Mouse (Mus musculus) C2C12 (cell line): Measurements from ENCODE around the gene Robo1. TPM values are rescaled to one million over a fixed set of nuclear protein-coding genes. Genes with fewer than 3 reads are reported as not detected.

Experiments
- H3K27me3 ChIP-seq: one replicate; pipeline ENCODE4 v1.6.1; 2011; ENCODE audit not compliant: control insufficient read depth, insufficient read depth, insufficient read length
- H3K36me3 ChIP-seq: one replicate; pipeline ENCODE4 v1.6.1; 2011; ENCODE audit not compliant: control insufficient read depth, insufficient read depth
- H3K4me3 ChIP-seq: one replicate; pipeline ENCODE4 v1.5.1; 2011; ENCODE audit warnings: mild to moderate bottlenecking, control low read depth; ENCODE audit not compliant: poor library complexity, insufficient read depth, severe bottlenecking
- H3K79me2 ChIP-seq: one replicate; pipeline ENCODE4 v1.6.1; 2011; ENCODE audit not compliant: control insufficient read depth, insufficient read depth
- H3K79me3 ChIP-seq: one replicate; pipeline ENCODE4 v1.6.1; 2011; ENCODE audit warnings: low read depth, control low read depth
- H3ac ChIP-seq: one replicate; pipeline ENCODE3; 2011; ENCODE audit warnings: low read depth; ENCODE audit not compliant: control insufficient read depth, insufficient read length
- CEBPB ChIP-seq: IDR thresholded peaks from one replicate; pipeline ENCODE4 v1.6.1; 2011; ENCODE audit warnings: low read depth, mild to moderate bottlenecking, control low read depth, moderate library complexity
- CTCF ChIP-seq: IDR thresholded peaks from one replicate; pipeline ENCODE4 v1.5.1; 2011; ENCODE audit not compliant: control insufficient read depth, insufficient read depth, insufficient read length
- FOSL1 ChIP-seq: IDR thresholded peaks from one replicate; pipeline ENCODE4 v1.8.0; 2011; ENCODE audit warnings: mild to moderate bottlenecking, low read length; ENCODE audit not compliant: poor library complexity, insufficient read depth, severe bottlenecking
- MAX ChIP-seq: IDR thresholded peaks from one replicate; pipeline ENCODE4 v1.6.1; 2011; ENCODE audit warnings: mild to moderate bottlenecking, control low read depth
- MYOD1 ChIP-seq: IDR thresholded peaks from one replicate; pipeline ENCODE4 v1.6.1; 2011; ENCODE audit warnings: low read depth; ENCODE audit not compliant: control insufficient read depth, insufficient read length
- MYOG ChIP-seq: IDR thresholded peaks from one replicate; pipeline ENCODE4 v1.6.1; 2011; ENCODE audit not compliant: control insufficient read depth, insufficient read length; ENCODE audit errors: extremely low read depth
- USF1 ChIP-seq: IDR thresholded peaks from one replicate; pipeline ENCODE4 v1.6.1; 2011; ENCODE audit warnings: low read depth, mild to moderate bottlenecking, control low read depth, moderate library complexity
- polyA plus RNA-seq: library from polyadenylated mRNA; unstranded; fragments of >200 nt; fragmentation: generic; extraction: Trizol; gene quantifications from one replicate; pipeline ENCODE4 v1.2.1, GENCODE M21; 2012; ENCODE audit warnings: missing spikeins

Gene Robo1
- polyA plus RNA-seq, 1 experiment: 6.5 TPM

- TF ChIP-seq MYOD1: no peak
- no peak for TF ChIP-seq USF1
- TF ChIP-seq CTCF: no peak
- TF ChIP-seq CEBPB: no peak
- TF ChIP-seq MAX: no peak
- TF ChIP-seq FOSL1: no peak
- no peak for TF ChIP-seq MYOG
- Histone ChIP-seq H3K79me3 (no peaks in the 10 kb centered on the region), H3K27me3 (no peaks in the 10 kb centered on the region)
Observed at GRCm38 (mm10) chr16:72769214-72769834, 461.2 kb downstream of the Robo1 start.

GRCm38 (mm10) chr16:72772348-72772747 lies 464.2 kb downstream of the Robo1 start:
- H3K36me3 ChIP-seq: no peaks in the 10 kb centered on the region
- no peaks in the 10 kb centered on the region for H3K27me3 ChIP-seq
- H3K79me3 ChIP-seq: no peaks in the 10 kb centered on the region
- no peak overlapping the region for H3K4me3 ChIP-seq
- H3K79me2 ChIP-seq: no peaks in the 10 kb centered on the region
- H3ac ChIP-seq: no peak overlapping the region
- TF ChIP-seq USF1 (no peak), CEBPB (no peak), MYOG (no peak), MYOD1 (no peak), CTCF (no peak), MAX (no peak), FOSL1 (no peak)

More at GRCm38 (mm10) chr16:72769214-72769834, 461.2 kb downstream of the Robo1 start:
- no peaks in the 10 kb centered on the region for H3K36me3 ChIP-seq
- no peak overlapping the region for H3ac ChIP-seq
- H3K79me2 ChIP-seq: no peaks in the 10 kb centered on the region
- H3K4me3 ChIP-seq: no peak overlapping the region

GRCm38 (mm10) chr16:72773034-72773433 lies 464.9 kb downstream of the Robo1 start:
- H3K79me3 ChIP-seq: no peaks in the 10 kb centered on the region

GRCm38 (mm10) chr16:72778520-72778919 lies 470.4 kb downstream of the Robo1 start:
- no peaks in the 10 kb centered on the region for H3K79me3 ChIP-seq
- no peaks in the 10 kb centered on the region for H3K27me3 ChIP-seq
- no peaks in the 10 kb centered on the region for H3K79me2 ChIP-seq
- no peak for TF ChIP-seq CEBPB
- TF ChIP-seq USF1: no peak
- no peak for TF ChIP-seq CTCF
- TF ChIP-seq MYOG: no peak
- no peak for TF ChIP-seq MAX
- TF ChIP-seq FOSL1: no peak
- TF ChIP-seq MYOD1: no peak
- no peaks in the 10 kb centered on the region for H3K36me3 ChIP-seq
- H3ac ChIP-seq: no peak overlapping the region
- no peak overlapping the region for H3K4me3 ChIP-seq

More at GRCm38 (mm10) chr16:72773034-72773433, 464.9 kb downstream of the Robo1 start:
- no peak for TF ChIP-seq FOSL1
- no peak for TF ChIP-seq CEBPB
- TF ChIP-seq MAX: no peak
- TF ChIP-seq MYOG: no peak
- TF ChIP-seq USF1: no peak
- no peak for TF ChIP-seq MYOD1
- no peak for TF ChIP-seq CTCF
- Histone ChIP-seq H3K36me3 (no peaks in the 10 kb centered on the region), H3K79me2 (no peaks in the 10 kb centered on the region), H3K4me3 (no peak overlapping the region), H3ac (no peak overlapping the region), H3K27me3 (no peaks in the 10 kb centered on the region)

GRCm38 (mm10) chr16:72782171-72782570 lies 474.1 kb downstream of the Robo1 start:
- no peaks in the 10 kb centered on the region for H3K27me3 ChIP-seq
- H3K36me3 ChIP-seq: no peaks in the 10 kb centered on the region
- no peaks in the 10 kb centered on the region for H3K79me3 ChIP-seq
- TF ChIP-seq MAX (no peak), FOSL1 (no peak), CEBPB (no peak), MYOG (no peak), MYOD1 (no peak), USF1 (no peak), CTCF (no peak)
- H3K4me3 ChIP-seq: no peak overlapping the region
- H3K79me2 ChIP-seq: no peaks in the 10 kb centered on the region
- no peak overlapping the region for H3ac ChIP-seq

GRCm38 (mm10) chr16:72786079-72786478 lies 478.0 kb downstream of the Robo1 start:
- Histone ChIP-seq H3K79me2 (no peaks in the 10 kb centered on the region), H3K27me3 (no peaks in the 10 kb centered on the region), H3K79me3 (no peaks in the 10 kb centered on the region), H3K36me3 (no peaks in the 10 kb centered on the region), H3ac (no peak overlapping the region), H3K4me3 (no peak overlapping the region)
- no peak for TF ChIP-seq MYOD1
- TF ChIP-seq FOSL1: no peak
- TF ChIP-seq USF1: no peak
- TF ChIP-seq MYOG: no peak
- no peak for TF ChIP-seq CTCF
- TF ChIP-seq CEBPB: no peak
- no peak for TF ChIP-seq MAX
